Mouse (Mus musculus) liver, embryonic 11.5 days (tissue): ENCODE results near the gene Mif. TPM values are rescaled to one million over a fixed set of nuclear protein-coding genes. Genes with fewer than 3 reads are reported as not detected.
A peak's percentile ranks its signal among the peaks of the same experiment; 100 is the strongest.

Source experiments
- ATAC-seq: fragments of 200-750 bp; cut with Nextera tagmentation; replicated peaks from 2 replicates; pipeline ENCODE4 v1.8.0; 2017; ENCODE audit warnings: moderate number of reproducible peaks, mild to moderate bottlenecking, moderate TSS enrichment, moderate library complexity; ENCODE audit not compliant: low FRiP score
- DNase-seq: peaks from one replicate; pipeline ENCODE4 v3.0.0-alpha.2; 2017; ENCODE audit warnings: low spot score
- H3K27ac ChIP-seq: fragments of 300-500 bp; sonication (generic); 2 replicates; pipeline ENCODE4 v1.5.1; 2014; ENCODE audit warnings: mild to moderate bottlenecking, low read depth, low read length, control low read depth
- H3K27me3 ChIP-seq: fragments of 300-500 bp; sonication (generic); replicated peaks from 2 replicates; pipeline ENCODE4 v1.6.1; 2014; ENCODE audit warnings: low read length, mixed read lengths; ENCODE audit not compliant: control insufficient read depth, insufficient read depth
- H3K36me3 ChIP-seq: fragments of 300-500 bp; sonication (generic); 2 replicates; pipeline ENCODE4 v1.6.1; 2014; ENCODE audit warnings: mild to moderate bottlenecking, low read length, moderate library complexity, mixed read lengths; ENCODE audit not compliant: control insufficient read depth, insufficient read depth
- H3K4me1 ChIP-seq: fragments of 300-500 bp; sonication (generic); replicated peaks from 2 replicates; pipeline ENCODE4 v1.6.1; 2014; ENCODE audit warnings: low read length, mixed read lengths; ENCODE audit not compliant: control insufficient read depth, insufficient read depth
- H3K4me2 ChIP-seq: fragments of 300-500 bp; sonication (generic); 2 replicates; pipeline ENCODE4 v1.6.1; 2014; ENCODE audit warnings: mild to moderate bottlenecking, control low read depth, moderate library complexity
- H3K4me3 ChIP-seq: fragments of 300-500 bp; sonication (generic); 2 replicates; pipeline ENCODE4 v1.5.1; 2014; ENCODE audit warnings: low read depth, low read length, control low read depth
- H3K9ac ChIP-seq: fragments of 300-500 bp; sonication (generic); 2 replicates; pipeline ENCODE4 v1.6.1; 2014; ENCODE audit warnings: low read depth, low read length, control low read depth
- H3K9me3 ChIP-seq: fragments of 300-500 bp; sonication (generic); 2 replicates; pipeline ENCODE4 v1.6.1; 2016; ENCODE audit warnings: low read length, inconsistent platforms, mixed read lengths; ENCODE audit not compliant: control insufficient read depth
- WGBS: fragments of 180-500 bp; shearing (Covaris S2); extraction: QIAGEN DNeasy Blood & Tissue Kit; methylation state at CpG from one replicate; pipeline ENCODE4 v1.1.7; 2014; 5-methylcytosine and 5-hydroxymethylcytosine counted together
- polyA plus RNA-seq: library from polyadenylated mRNA; unstranded; fragments of >200 nt; fragmentation: Nextera tagmentation; extraction: Ambion mirVana; gene quantifications from 2 replicates; pipeline ENCODE4 v1.2.1, GENCODE M21; 2014

Mif gene
- polyA plus RNA-seq, 1 experiment from 2014 or later: 2,772 TPM

- Histone ChIP-seq H3K4me2 (peak overlapping the region; percentile 94), H3K36me3 (peaks cover 14% of the 10 kb centered on the region), H3K9me3 (no peaks in the 10 kb centered on the region), H3K9ac (peak overlapping the region; percentile 95), H3K27me3 (no peaks in the 10 kb centered on the region), H3K4me3 (peak overlapping the region; percentile 76), H3K4me1 (peaks cover 18% of the 10 kb centered on the region), H3K27ac (peak overlapping the region; percentile 91)
- WGBS: 1% methylated on average over 26 of the region's 27 CpGs
- ATAC-seq (peak; percentile 48), DNase-seq (no peak)
Measured at GRCm38 (mm10) chr10:75859107-75859746, 813 bp downstream of the Mif start.

GRCm38 (mm10) chr10:75857598-75857997 is 2.4 kb downstream of the Mif start:
- no peak for ATAC-seq
- Histone ChIP-seq H3K9ac (0 out of 2 replicates have a peak overlapping the region, but pooled peaks have one; percentile 20), H3K4me2 (peak overlapping the region; percentile 94; the same call in 1 of the 2 replicates), H3K4me3 (0 out of 2 replicates have a peak overlapping the region, but pooled peaks have one; percentile 17), H3K36me3 (peaks cover 14% of the 10 kb centered on the region), H3K27ac (peak overlapping the region; percentile 25; the same call in 1 of the 2 replicates), H3K4me1 (peaks cover 18% of the 10 kb centered on the region), H3K9me3 (no peaks in the 10 kb centered on the region), H3K27me3 (no peaks in the 10 kb centered on the region)
- WGBS: 89% methylated on average over 4 of the region's 4 CpGs
- DNase-seq: no peak

GRCm38 (mm10) chr10:75856976-75857375 is 3.1 kb downstream of the Mif start:
- Histone ChIP-seq H3K27me3 (no peaks in the 10 kb centered on the region), H3K4me1 (peaks cover 18% of the 10 kb centered on the region), H3K27ac (peak overlapping the region; percentile 5; the same call in 1 of the 2 replicates), H3K36me3 (peaks cover 14% of the 10 kb centered on the region), H3K9ac (no peak overlapping the region), H3K9me3 (no peaks in the 10 kb centered on the region), H3K4me3 (no peak overlapping the region), H3K4me2 (no peak overlapping the region)
- 76% methylated on average over 3 of the region's 3 CpGs for WGBS
- DNase-seq (no peak), ATAC-seq (no peak)

GRCm38 (mm10) chr10:75856155-75856907 is 3.7 kb downstream of the Mif start:
- H3K36me3 ChIP-seq: peaks cover 14% of the 10 kb centered on the region
- no peak for ATAC-seq
- peaks cover 18% of the 10 kb centered on the region for H3K4me1 ChIP-seq
- no peak for DNase-seq
- WGBS: 81% methylated on average over 11 of the region's 11 CpGs
- H3K9me3 ChIP-seq: no peaks in the 10 kb centered on the region
- H3K27me3 ChIP-seq: no peaks in the 10 kb centered on the region
- H3K9ac ChIP-seq: no peak overlapping the region
- H3K4me2 ChIP-seq: no peak overlapping the region
- no peak overlapping the region for H3K4me3 ChIP-seq
- peak overlapping the region; percentile 5; the same call in 1 of the 2 replicates for H3K27ac ChIP-seq

- no peak overlapping the region for H3K4me3 ChIP-seq
- DNase-seq: no peak
- no peaks in the 10 kb centered on the region for H3K9me3 ChIP-seq
- H3K4me2 ChIP-seq: no peak overlapping the region
- no peak overlapping the region for H3K27ac ChIP-seq
- 87% methylated on average over 15 of the region's 15 CpGs for WGBS
- H3K27me3 ChIP-seq: 0 out of 2 replicates have a peak, but pooled peaks cover 2% of the 10 kb centered on the region
- peaks cover 14% of the 10 kb centered on the region for H3K36me3 ChIP-seq
- no peak for ATAC-seq
- H3K9ac ChIP-seq: no peak overlapping the region
- H3K4me1 ChIP-seq: peaks cover 13% of the 10 kb centered on the region
Measured at GRCm38 (mm10) chr10:75855416-75855981, 4.5 kb downstream of the Mif start.

- Histone ChIP-seq H3K36me3 (peaks cover 14% of the 10 kb centered on the region), H3K4me2 (no peak overlapping the region), H3K27ac (no peak overlapping the region), H3K4me1 (peaks cover 12% of the 10 kb centered on the region), H3K9ac (no peak overlapping the region), H3K4me3 (no peak overlapping the region), H3K27me3 (0 out of 2 replicates have a peak, but pooled peaks cover 2% of the 10 kb centered on the region), H3K9me3 (no peaks in the 10 kb centered on the region)
- ATAC-seq (no peak), DNase-seq (no peak)
- WGBS: 79% methylated on average over 6 of the region's 6 CpGs
Measured at GRCm38 (mm10) chr10:75854791-75855190, 5.2 kb downstream of the Mif start.

- Histone ChIP-seq H3K36me3 (peaks cover 14% of the 10 kb centered on the region), H3K27ac (no peak overlapping the region), H3K4me3 (no peak overlapping the region), H3K4me1 (peaks cover 12% of the 10 kb centered on the region), H3K9ac (no peak overlapping the region), H3K9me3 (no peaks in the 10 kb centered on the region), H3K4me2 (no peak overlapping the region), H3K27me3 (0 out of 2 replicates have a peak, but pooled peaks cover 2% of the 10 kb centered on the region)
- ATAC-seq (0 out of 2 replicates have a peak, but pooled peaks have one; percentile 16), DNase-seq (no peak)
- 43% methylated on average over 5 of the region's 5 CpGs for WGBS
Measured at GRCm38 (mm10) chr10:75854096-75854495, 5.9 kb downstream of the Mif start.

GRCm38 (mm10) chr10:75853452-75853851 is 6.6 kb downstream of the Mif start:
- Histone ChIP-seq H3K4me2 (no peak overlapping the region), H3K9me3 (no peaks in the 10 kb centered on the region), H3K9ac (no peak overlapping the region), H3K4me1 (peaks cover 8% of the 10 kb centered on the region), H3K27ac (no peak overlapping the region), H3K36me3 (peaks cover 13% of the 10 kb centered on the region), H3K27me3 (0 out of 2 replicates have a peak, but pooled peaks cover 2% of the 10 kb centered on the region), H3K4me3 (no peak overlapping the region)
- 26% methylated on average over 10 of the region's 10 CpGs for WGBS
- ATAC-seq (peak; percentile 64), DNase-seq (peak; percentile 72)
